Mouse (Mus musculus): Measurements from ENCODE around the gene Fzd1.

Fzd1 gene

GRCm38 (mm10) chr5:4753161-4753560 lies 4.7 kb downstream of the Fzd1 start:
- no peak for DNase-seq (ENCODE audit: extremely low spot score)

DNA sequence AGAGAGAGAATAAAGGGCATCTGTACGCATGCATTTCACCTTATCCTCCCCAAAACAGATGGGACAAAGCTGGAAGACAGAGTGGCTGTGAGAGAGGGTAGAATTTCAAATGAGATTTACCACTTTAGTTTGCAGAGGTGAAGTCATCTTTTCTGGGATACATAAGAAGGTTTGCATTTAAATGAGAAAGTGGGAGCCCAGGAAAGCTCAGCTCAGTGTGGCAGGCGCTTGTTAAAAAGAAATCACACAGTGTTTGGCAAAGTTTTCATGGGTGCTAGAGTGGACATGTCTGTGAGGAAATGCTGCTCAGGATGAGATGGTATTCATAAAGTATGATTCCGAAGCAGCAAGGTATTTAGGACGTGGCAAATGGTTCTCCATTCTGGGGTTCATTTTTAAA lies 15.1 kb downstream of the Fzd1 start:
- DNase-seq (ENCODE audit: extremely low spot score), result no peak

DNA sequence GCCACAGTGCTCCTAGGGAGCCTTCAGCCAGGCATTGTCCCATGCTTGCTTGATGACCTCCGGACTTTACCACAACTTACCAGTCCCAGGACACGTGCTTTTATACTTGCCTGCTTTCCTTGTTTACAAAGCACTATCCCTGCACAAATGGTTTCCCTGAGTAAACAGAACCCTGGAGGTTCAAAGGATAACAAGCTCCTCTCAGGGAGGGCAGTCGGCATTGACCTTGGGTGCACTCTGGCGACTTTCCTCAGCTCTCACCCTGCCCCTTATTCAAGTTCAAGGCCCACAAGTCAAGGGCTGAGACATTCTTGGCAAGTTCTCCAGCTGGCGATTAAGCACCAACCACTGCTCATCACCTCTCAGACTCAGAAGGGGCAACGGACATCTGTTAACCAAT lies 20.8 kb downstream of the Fzd1 start:
- DNase-seq (ENCODE audit: extremely low spot score), result no peak

DNA sequence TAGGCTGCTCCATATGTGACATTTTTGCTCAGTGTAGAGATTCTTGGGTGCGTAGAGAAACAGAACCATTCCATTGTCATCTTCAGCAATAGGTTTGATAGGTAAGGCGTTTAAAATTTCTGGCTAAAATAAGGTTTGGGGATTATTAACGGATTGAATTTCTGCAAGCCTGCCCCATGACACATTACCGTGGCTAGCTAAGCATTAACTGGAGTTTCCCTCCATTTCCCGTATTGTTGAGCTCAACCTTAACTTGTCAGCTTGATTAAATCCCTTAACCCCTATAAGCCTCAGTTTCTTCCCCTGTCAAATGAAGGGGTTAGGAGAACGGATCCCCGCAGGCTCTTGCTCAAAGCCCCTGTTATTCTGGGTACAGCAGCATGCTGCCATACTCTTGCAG lies 22.4 kb downstream of the Fzd1 start:
- DNase-seq (ENCODE audit: extremely low spot score), result no peak

DNA sequence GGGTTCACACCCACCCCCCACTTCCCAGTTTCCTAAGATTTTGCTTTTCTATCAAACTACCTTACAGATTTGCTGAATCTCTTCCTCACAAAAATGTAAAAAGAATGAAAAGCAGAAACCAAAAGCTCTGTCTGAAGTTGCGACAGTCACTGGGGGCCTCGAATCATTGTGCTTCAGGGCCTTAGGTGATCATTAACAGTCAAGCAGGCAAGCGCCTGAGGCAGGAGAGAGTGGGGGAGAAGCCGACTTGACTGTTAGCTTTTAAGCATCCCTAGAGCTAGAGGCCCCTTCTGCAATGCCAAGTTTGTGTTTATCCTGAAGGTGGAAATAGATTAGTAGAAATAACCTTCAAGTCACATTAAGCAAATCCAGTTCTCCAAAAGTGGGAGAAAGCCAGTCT lies 24.6 kb downstream of the Fzd1 start:
- no peak for DNase-seq (ENCODE audit: extremely low spot score)

DNA sequence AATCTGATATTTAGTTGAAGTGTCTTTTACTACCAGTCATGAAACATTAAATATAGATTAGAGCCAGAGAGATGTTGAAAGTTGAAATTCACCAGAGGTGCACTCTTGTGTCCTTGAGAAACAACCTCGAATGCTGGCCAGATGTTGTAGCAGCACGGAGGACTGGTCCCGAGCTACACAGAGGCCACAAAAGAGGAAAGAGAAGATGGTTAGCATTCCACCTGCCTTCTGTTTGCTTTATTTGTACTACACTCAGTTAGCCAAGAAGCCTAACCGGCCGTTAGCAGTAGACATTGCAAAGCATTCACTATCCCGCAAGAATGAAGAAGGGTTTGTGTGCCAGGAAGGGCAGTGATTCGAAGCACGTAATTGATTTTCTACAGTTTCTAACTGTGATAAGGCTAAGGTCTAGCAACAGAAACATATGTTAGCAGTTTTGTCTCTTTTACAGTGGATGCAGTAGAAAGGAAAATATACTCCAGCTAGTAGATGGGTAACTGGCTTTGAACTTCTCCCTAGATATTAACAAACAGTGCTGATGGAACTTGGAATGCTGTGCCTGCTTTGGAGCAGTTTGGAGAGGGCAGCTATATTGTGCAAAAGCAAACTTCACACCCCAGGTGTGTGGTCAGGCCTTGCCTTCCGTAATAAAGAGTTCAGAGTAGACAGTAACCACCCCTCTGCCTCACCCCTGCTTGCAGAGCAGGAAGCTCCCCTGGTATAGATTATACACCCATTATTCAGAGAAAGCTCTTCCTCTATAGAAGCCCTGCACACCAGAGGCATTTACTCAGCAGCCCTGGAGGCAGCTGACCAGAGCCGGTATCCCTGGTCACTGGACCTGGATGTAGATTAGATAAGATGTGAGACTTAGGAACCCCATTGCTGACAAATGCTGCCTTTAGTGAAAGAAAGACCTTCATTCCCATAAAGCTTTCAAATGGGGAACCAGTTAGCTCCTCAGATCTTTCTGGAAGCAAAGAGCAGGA lies 25.3 kb downstream of the Fzd1 start:
- DNase-seq (ENCODE audit: extremely low spot score), result no peak

DNA sequence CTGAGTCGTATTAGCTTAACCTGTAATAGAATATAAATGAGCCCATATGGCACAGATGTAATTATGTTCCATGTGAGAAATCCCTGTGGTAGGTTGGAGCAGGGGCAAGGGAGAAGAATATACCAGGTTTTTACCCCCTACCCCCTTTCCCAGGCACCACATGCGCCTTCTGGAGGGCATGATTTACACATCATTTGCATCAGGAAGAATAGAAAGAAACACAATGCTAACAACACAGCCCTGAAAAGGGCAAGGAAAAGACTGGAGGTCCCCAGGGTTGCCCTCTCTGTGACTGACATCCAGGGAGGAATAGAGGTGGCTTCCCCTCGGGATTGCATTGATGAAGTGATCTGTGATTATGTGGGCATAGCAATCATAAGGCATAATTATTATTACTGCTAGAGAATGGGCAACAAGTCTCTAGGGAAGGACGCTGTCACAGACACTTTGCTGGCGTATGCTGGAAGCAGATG lies 26.1 kb downstream of the Fzd1 start:
- no peak for DNase-seq (ENCODE audit: extremely low spot score)

DNA sequence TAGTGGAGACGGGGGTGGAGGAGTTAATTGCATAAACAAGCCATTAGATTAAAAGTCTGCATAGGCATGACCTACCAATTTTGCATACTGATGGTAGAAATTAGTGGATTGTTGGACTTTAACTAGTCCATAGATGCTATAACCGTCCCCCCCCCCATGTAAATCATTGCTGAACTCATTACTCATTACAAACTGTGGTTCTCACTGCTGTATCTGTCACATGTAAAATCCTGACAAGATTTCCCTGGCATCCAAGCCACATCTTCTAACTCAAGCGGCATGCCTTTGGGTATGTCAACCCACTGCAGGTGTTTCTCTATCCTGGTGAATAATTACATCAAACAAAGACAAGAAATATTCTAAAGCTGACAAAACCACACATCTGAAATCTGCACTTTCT lies 26.8 kb downstream of the Fzd1 start:
- no peak for DNase-seq (ENCODE audit: extremely low spot score)

All from embryo, embryonic 9.5 days (tissue).